ENCODE assay signal across 8 mouse cellular contexts in the genomic region with DNA sequence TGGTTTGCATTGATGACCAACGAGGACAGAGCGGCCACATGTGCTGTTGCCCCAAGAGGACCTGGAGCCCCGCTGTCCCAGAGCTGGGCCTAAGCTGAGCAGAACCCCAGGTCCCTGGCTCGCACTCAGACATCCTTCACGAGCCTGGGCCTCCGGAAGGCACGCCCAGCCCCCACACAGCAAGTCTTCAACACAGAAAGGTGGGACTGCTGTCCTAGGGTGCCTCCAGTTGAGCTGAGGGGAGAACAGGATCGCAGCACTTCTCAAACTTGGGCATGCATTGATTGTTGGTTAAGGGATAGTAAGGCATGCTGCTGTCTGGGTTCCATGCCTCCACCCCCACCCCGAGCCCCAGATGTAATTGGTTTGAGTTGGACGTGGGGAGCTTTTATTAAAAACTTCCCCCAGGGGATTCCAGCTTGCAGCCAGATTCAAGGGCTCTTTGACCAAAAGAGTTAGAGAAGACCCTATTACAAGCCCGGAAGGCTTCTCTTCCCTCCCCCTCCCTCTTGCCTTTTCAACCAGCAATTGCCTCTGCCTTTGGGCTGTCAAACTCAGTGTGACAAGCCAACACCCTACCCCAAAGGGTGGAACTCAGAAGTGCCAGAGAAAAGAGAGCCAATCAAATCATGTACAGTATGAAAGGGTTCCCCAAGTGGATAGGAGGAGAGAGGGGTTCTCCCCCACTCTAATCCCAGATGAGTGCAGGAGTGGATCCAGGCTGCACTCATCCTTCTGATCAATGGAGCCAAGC. TPM values are rescaled to one million over a fixed set of nuclear protein-coding genes. Genes with fewer than 3 reads are reported as not detected.
DNase-seq lines count a peak whose midpoint lies in the region; ATAC-seq and TF ChIP-seq lines count a peak whose summit lies in the region.

No protein-coding gene starts in this region.

- no peaks in the 10 kb centered on the region for H3K9me3 ChIP-seq in heart, embryonic 11.5 days (replicated peaks; ENCODE audit: control insufficient read depth, low read length)
- no peaks in the 10 kb centered on the region for H3K9me3 ChIP-seq in heart, embryonic 12.5 days (replicated peaks)
- no peaks in the 10 kb centered on the region for H3K9me3 ChIP-seq in limb, embryonic 14.5 days (ENCODE audit: control insufficient read depth, low read length)

- H3K27ac ChIP-seq in heart, embryonic 11.5 days (ENCODE audit: low read depth, low read length): 0 out of 2 replicates have a peak overlapping the region, but pooled peaks have one; percentile 29
- no peak overlapping the region for H3K27ac ChIP-seq in heart, embryonic 12.5 days (ENCODE audit: poor library complexity, severe bottlenecking)
- H3K27ac ChIP-seq in limb, embryonic 14.5 days (replicated peaks; ENCODE audit: low read depth, low read length): peak overlapping the region; percentile 79
- H3K27ac ChIP-seq in olfactory bulb, adult 2 months (ENCODE audit: insufficient read depth, low read depth, low read length): peak overlapping the region; percentile 9

- no peaks in the 10 kb centered on the region for H3K79me3 ChIP-seq in C2C12 (ENCODE audit: low read depth)

- DNase-seq in heart, postnatal 25 days (ENCODE audit: low spot score): no peak
- peak; percentile 17 for DNase-seq in c-Kit-negative CD71-positive TER-119-positive erythroid progenitor cells, embryonic 14.5 days (ENCODE audit: low read depth, low spot score)
- peak; percentile 62 for DNase-seq in limb, embryonic 14.5 days (ENCODE audit: low spot score)
- no peak for DNase-seq in frontal cortex, postnatal 14 days (ENCODE audit: low spot score in 2 of 2)

- no peak for TF ChIP-seq CTCF in C2C12 (IDR thresholded peaks at IDR 0.05; ENCODE audit: control insufficient read depth, insufficient read depth, insufficient read length)
- TF ChIP-seq CTCF in olfactory bulb, adult 2 months (IDR thresholded peaks at IDR 0.05; ENCODE audit: insufficient read depth, low read depth, low read length): no peak

- no peaks in the 10 kb centered on the region for H3K36me3 ChIP-seq in heart, embryonic 11.5 days (ENCODE audit: control insufficient read depth, insufficient read depth, low read length)
- H3K36me3 ChIP-seq in C2C12 (ENCODE audit: control insufficient read depth, insufficient read depth): no peaks in the 10 kb centered on the region
- no peaks in the 10 kb centered on the region for H3K36me3 ChIP-seq in heart, embryonic 12.5 days
- no peaks in the 10 kb centered on the region for H3K36me3 ChIP-seq in limb, embryonic 14.5 days (ENCODE audit: control insufficient read depth, insufficient read depth, low read length)

- peak overlapping the region; percentile 89 for H3K4me2 ChIP-seq in heart, embryonic 11.5 days
- peak overlapping the region; percentile 81 for H3K4me2 ChIP-seq in heart, embryonic 12.5 days
- H3K4me2 ChIP-seq in limb, embryonic 14.5 days (replicated peaks; ENCODE audit: low read depth, low read length, severe bottlenecking): peak overlapping the region; percentile 82

- intact Hi-C loops in heart, postnatal 25 days (cut with DNase I): loop anchor here (1.0 to 2.0 kb wide), 6 partner anchors 40 to 190 kb away; no protein-coding TSS in a partner anchor

- H3K4me1 ChIP-seq in heart, embryonic 11.5 days (ENCODE audit: control insufficient read depth, insufficient read depth, low read length): peaks cover 5% of the 10 kb centered on the region; the same call in 1 of the 2 replicates
- peaks cover 11% of the 10 kb centered on the region; the same call in 1 of the 2 replicates for H3K4me1 ChIP-seq in heart, embryonic 12.5 days (replicated peaks)
- H3K4me1 ChIP-seq in limb, embryonic 14.5 days (ENCODE audit: control insufficient read depth, insufficient read depth, low read length): peaks cover 15% of the 10 kb centered on the region
- H3K4me1 ChIP-seq in olfactory bulb, adult 2 months (ENCODE audit: control insufficient read depth, insufficient read depth, low read length): peaks cover 13% of the 10 kb centered on the region

- peak overlapping the region; percentile 77 for H3K9ac ChIP-seq in heart, embryonic 11.5 days (ENCODE audit: low read depth, low read length)
- peak overlapping the region; percentile 67 for H3K9ac ChIP-seq in heart, embryonic 12.5 days
- peak overlapping the region; percentile 62 for H3K9ac ChIP-seq in limb, embryonic 14.5 days (ENCODE audit: low read depth, low read length, severe bottlenecking)

- 4% methylated on average over 11 of the region's 11 CpGs for WGBS in heart, embryonic 11.5 days (ENCODE audit: insufficient replicate concordance)
- WGBS in heart, embryonic 12.5 days: 5% methylated on average over 11 of the region's 11 CpGs
- WGBS in limb, embryonic 14.5 days: 4% methylated on average over 11 of the region's 11 CpGs
- 2% methylated on average over 11 of the region's 11 CpGs for WGBS in olfactory bulb, adult 2 months

- TF ChIP-seq POLR2A in limb, embryonic 14.5 days (IDR thresholded peaks at IDR 0.05; ENCODE audit: borderline replicate concordance, extremely low read depth, insufficient read depth, insufficient read length): 0 out of 2 replicates have a peak, but pooled peaks have one; percentile 3
- no peak for TF ChIP-seq POLR2A in olfactory bulb, adult 2 months (IDR thresholded peaks at IDR 0.05; ENCODE audit: insufficient read depth, low read depth, low read length)

- ATAC-seq in heart, embryonic 11.5 days (replicated peaks; ENCODE audit: insufficient number of reproducible peaks, low FRiP score, low TSS enrichment): peak; percentile 61
- peak; percentile 54 for ATAC-seq in heart, embryonic 12.5 days (ENCODE audit: insufficient number of reproducible peaks, low FRiP score)
- peak; percentile 69 for ATAC-seq in limb, embryonic 14.5 days (ENCODE audit: low FRiP score, low read depth)

- H3K79me2 ChIP-seq in C2C12 (ENCODE audit: control insufficient read depth, insufficient read depth): no peaks in the 10 kb centered on the region

- peak overlapping the region; percentile 57 for H3K4me3 ChIP-seq in heart, embryonic 11.5 days (ENCODE audit: low read depth, low read length)
- H3K4me3 ChIP-seq in C2C12 (ENCODE audit: insufficient read depth, poor library complexity, severe bottlenecking): peak overlapping the region; percentile 34
- peak overlapping the region; percentile 62 for H3K4me3 ChIP-seq in heart, embryonic 12.5 days
- peak overlapping the region; percentile 61 for H3K4me3 ChIP-seq in limb, embryonic 14.5 days (replicated peaks; ENCODE audit: low read length)
- peak overlapping the region; percentile 62 for H3K4me3 ChIP-seq in olfactory bulb, adult 2 months (ENCODE audit: insufficient read depth, low read depth, low read length)

- peak overlapping the region; percentile 53 for H3ac ChIP-seq in C2C12 (ENCODE audit: control insufficient read depth, insufficient read length, low read depth)

- H3K27me3 ChIP-seq in heart, embryonic 11.5 days (ENCODE audit: control insufficient read depth, insufficient read depth, low read length): no peaks in the 10 kb centered on the region
- H3K27me3 ChIP-seq in C2C12 (ENCODE audit: control insufficient read depth, insufficient read depth, insufficient read length): no peaks in the 10 kb centered on the region
- H3K27me3 ChIP-seq in heart, embryonic 12.5 days (replicated peaks): no peaks in the 10 kb centered on the region
- H3K27me3 ChIP-seq in limb, embryonic 14.5 days (ENCODE audit: control insufficient read depth, insufficient read depth, low read length): no peaks in the 10 kb centered on the region

TF ChIP-seq in C2C12, 6 proteins besides CTCF, POLR2A, EP300 and RAD21:
- no peak for TF ChIP-seq CEBPB (IDR thresholded peaks at IDR 0.05; ENCODE audit: low read depth)
- TF ChIP-seq FOSL1 (IDR thresholded peaks at IDR 0.05; ENCODE audit: insufficient read depth, low read length, poor library complexity, severe bottlenecking): no peak
- TF ChIP-seq MYOD1 (IDR thresholded peaks at IDR 0.05; ENCODE audit: control insufficient read depth, insufficient read length, low read depth): no peak
- TF ChIP-seq USF1 (IDR thresholded peaks at IDR 0.05; ENCODE audit: low read depth): no peak
- TF ChIP-seq MAX (IDR thresholded peaks at IDR 0.05): no peak
- TF ChIP-seq MYOG (IDR thresholded peaks at IDR 0.05; ENCODE audit: control insufficient read depth, extremely low read depth, insufficient read length): no peak

RNA-seq across cellular contexts. Expression of a gene that starts 1.0 kb away (rescaled TPM):
- 44.7 and 46.7 TPM in 2 replicates for polyA plus RNA-seq in heart, embryonic 11.5 days (2014; fragmentation: Nextera tagmentation; extraction: Ambion mirVana)
- 10 to 100 TPM; 52.7 to 53.4 TPM for total RNA-seq in heart, postnatal 25 days (2021)
- 18.4 TPM for polyA plus RNA-seq in C2C12 (2012; fragmentation: generic; extraction: Trizol)
- 53.5 and 56.3 TPM in 2 replicates for polyA plus RNA-seq in heart, embryonic 12.5 days (2016; fragmentation: Nextera tagmentation; extraction: Ambion mirVana)
- 97.2 and 127 TPM in 2 replicates for polyA plus RNA-seq in limb, embryonic 14.5 days (2012; rRNA removed)
- polyA plus RNA-seq in limb, embryonic 14.5 days (2014; fragmentation: Nextera tagmentation; extraction: Ambion mirVana): 143 and 153 TPM in 2 replicates
- 52.6 TPM in 1 of 2 replicates, not detected in the other for polyA plus RNA-seq in olfactory bulb, adult 2 months (2012; ENCODE audit: insufficient read depth, insufficient read length, low replicate concordance, missing spikeins)

RNA-seq across cellular contexts. Expression of a gene that starts 12.0 kb away (rescaled TPM):
- not detected in 2 replicates for polyA plus RNA-seq in heart, embryonic 11.5 days (2014; fragmentation: Nextera tagmentation; extraction: Ambion mirVana)
- total RNA-seq in heart, postnatal 25 days (2021): not detected
- 0.04 TPM for polyA plus RNA-seq in C2C12 (2012; fragmentation: generic; extraction: Trizol)
- not detected in 2 replicates for polyA plus RNA-seq in heart, embryonic 12.5 days (2016; fragmentation: Nextera tagmentation; extraction: Ambion mirVana)
- polyA plus RNA-seq in limb, embryonic 14.5 days (2012; rRNA removed): not detected in 2 replicates
- polyA plus RNA-seq in limb, embryonic 14.5 days (2014; fragmentation: Nextera tagmentation; extraction: Ambion mirVana): not detected in 2 replicates
- polyA plus RNA-seq in olfactory bulb, adult 2 months (2012; ENCODE audit: insufficient read depth, insufficient read length, low replicate concordance, missing spikeins): not detected in 2 replicates

Comparison
In these comparisons a context has a peak if more than half of its experiments do, and no peak if none do; other contexts are left out.
1. DNase-seq: peak in c-Kit-negative CD71-positive TER-119-positive erythroid progenitor cells, embryonic 14.5 days (single experiment) and limb, embryonic 14.5 days (single experiment); none in heart, postnatal 25 days (single experiment) and frontal cortex, postnatal 14 days (0 of 2).
2. Peak in every context shown above with its lines, with median percentiles within 50 percentile points of each other: ATAC-seq, H3K4me2 ChIP-seq, H3K4me3 ChIP-seq and H3K9ac ChIP-seq.